Comparison of ENCODE assay signal across 17 mouse cellular contexts in the genomic region with DNA sequence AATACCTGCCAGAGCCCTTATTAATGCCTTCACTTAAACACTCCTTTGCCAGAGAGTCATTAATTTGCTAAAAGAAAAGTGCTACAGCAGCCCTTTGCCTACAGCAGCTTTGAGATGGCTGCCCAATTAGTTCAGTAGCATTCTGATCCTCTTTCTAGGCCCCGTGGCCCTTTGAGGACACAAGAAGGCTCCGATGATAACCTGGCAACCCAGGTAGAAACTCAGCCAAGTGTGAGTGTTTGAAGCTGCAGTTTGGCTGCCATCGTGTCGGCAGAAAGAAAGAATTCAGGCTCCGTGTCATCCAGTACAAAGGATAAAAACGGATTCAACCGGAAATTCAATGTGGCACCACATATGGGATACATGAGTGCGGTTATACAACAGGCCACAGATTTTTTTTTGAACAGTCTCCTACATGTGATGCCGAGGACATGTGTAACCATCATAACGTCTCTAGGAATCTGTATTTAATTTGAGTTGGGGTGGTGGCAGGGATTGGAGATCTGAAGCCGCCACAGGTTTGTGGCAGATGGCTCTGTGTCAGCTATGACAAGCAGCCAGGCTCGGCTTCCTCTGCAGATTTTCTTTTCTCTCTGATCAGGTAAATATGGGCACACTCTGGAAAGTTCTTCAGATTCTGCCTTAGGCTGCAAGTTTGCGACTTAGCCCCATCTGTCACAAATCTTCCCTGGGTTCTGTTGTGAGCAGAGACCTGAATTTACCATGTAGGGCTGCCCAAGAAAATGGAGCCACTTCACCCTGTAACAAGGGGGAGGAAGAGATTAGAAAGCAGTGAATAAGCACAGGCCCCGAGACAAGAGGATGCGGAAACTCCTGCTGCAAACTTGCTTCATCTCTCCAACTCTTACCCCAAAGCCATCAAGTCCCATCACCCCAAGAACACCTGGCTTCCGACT.
DNase-seq lines count a peak whose midpoint lies in the region; ATAC-seq and TF ChIP-seq lines count a peak whose summit lies in the region.
"Had no signal": no experiment of that assay in that cellular context is flagged by ENCODE, and none has a peak within 500 bp of the region (broad histone marks: within the 10 kb centered on the region; RNA-seq: fewer than 3 reads in every experiment).

No protein-coding gene starts in this region.

- TF ChIP-seq CTCF in layer of hippocampus, adult 2 months (conservative IDR thresholded peaks at IDR 0.05): no peak

- H3K27ac ChIP-seq in layer of hippocampus, adult 2 months: peak overlapping the region; percentile 79
- H3K27ac ChIP-seq: heart, adult 2 months; intestine, embryonic 15.5 days; limb, embryonic 12.5 days had no signal

- H3K4me3 ChIP-seq in layer of hippocampus, adult 2 months: no peak overlapping the region
- H3K4me3 ChIP-seq: heart, adult 2 months; intestine, embryonic 15.5 days; limb, embryonic 12.5 days; megakaryocyte, embryonic 14.5 days; myocyte had no signal

- ATAC-seq in inflammation-experienced regulatory T-cells, adult 6 months: no peak
- ATAC-seq: intestine, embryonic 15.5 days; Patski had no signal

- peak; percentile 68 for DNase-seq in right cerebral cortex, adult 18-20 months
- no peak for DNase-seq in right cerebral cortex, postnatal 14 days
- DNase-seq in cerebellum, postnatal 25 days: peak; percentile 46 to 53
- DNase-seq in layer of hippocampus, adult 2 months (ENCODE audit: low spot score in 2 of 2): peak; percentile 23 to 47
- peak; percentile 35 to 48 for DNase-seq in right cerebral cortex, postnatal 36 days (ENCODE audit: low spot score in 2 of 2)
- no peak for DNase-seq in heart, adult 8-10 months (ENCODE audit: low spot score)
- no peak for DNase-seq in ovary, adult 18-20 months (ENCODE audit: low spot score)
- DNase-seq: heart, adult 2 months; heart, postnatal 36 days; kidney, postnatal 25 days; lung, embryonic 14.5 days had no signal

Comparison
In these comparisons a context has a peak if more than half of its experiments do, and no peak if none do; other contexts are left out.
1. DNase-seq: peak in right cerebral cortex, adult 18-20 months (single experiment), cerebellum, postnatal 25 days (2 of 2), layer of hippocampus, adult 2 months (2 of 2) and right cerebral cortex, postnatal 36 days (2 of 2); none in right cerebral cortex, postnatal 14 days (single experiment), heart, adult 8-10 months (single experiment) and ovary, adult 18-20 months (single experiment).